Mouse (Mus musculus) G1E (cell line): ENCODE measurements around the gene Kank4. TPM values are rescaled to one million over a fixed set of nuclear protein-coding genes. Genes with fewer than 3 reads are reported as not detected.

Source experiments
- ATAC-seq: 2 replicates; pipeline ENCODE4 v1.8.0; 2016; ENCODE audit warnings: mild to moderate bottlenecking; ENCODE audit not compliant: insufficient number of reproducible peaks, poor library complexity, low FRiP score, severe bottlenecking; ENCODE audit errors: extremely low read depth
- DNase-seq: peaks from one replicate; pipeline ENCODE4 v3.0.0; 2012; ENCODE audit warnings: low spot score
- H3K27me3 ChIP-seq: 2 replicates; pipeline ENCODE4 v1.6.1; 2012; ENCODE audit warnings: mild to moderate bottlenecking, low read length, inconsistent platforms; ENCODE audit not compliant: insufficient read depth
- H3K36me3 ChIP-seq: replicated peaks from 2 replicates; pipeline ENCODE3; 2012; ENCODE audit warnings: mild to moderate bottlenecking, inconsistent platforms
- H3K4me1 ChIP-seq: 2 replicates; pipeline ENCODE4 v1.6.1; 2012; ENCODE audit warnings: low read depth, low read length, inconsistent platforms, mixed read lengths; ENCODE audit not compliant: insufficient read depth
- H3K4me3 ChIP-seq: 2 replicates; pipeline ENCODE4 v1.5.1; 2012; ENCODE audit warnings: low read depth, mild to moderate bottlenecking, inconsistent platforms, low read length, moderate library complexity, mixed read lengths
- H3K9me3 ChIP-seq: replicated peaks from 2 replicates; pipeline ENCODE4 v1.6.1; 2012; ENCODE audit warnings: inconsistent platforms
- CTCF ChIP-seq: IDR thresholded peaks from 2 replicates; pipeline ENCODE4 v1.5.1; 2012; ENCODE audit warnings: low read depth, low read length, inconsistent platforms, mixed read lengths
- GATA1 ChIP-seq: IDR thresholded peaks from 2 replicates; pipeline ENCODE4 v1.6.1; 2012; ENCODE audit warnings: borderline replicate concordance, low read length, inconsistent platforms, mixed read lengths
- GATA2 ChIP-seq: IDR thresholded peaks from 2 replicates; pipeline ENCODE4 v1.6.1; 2012; ENCODE audit warnings: low read depth, low read length, inconsistent platforms, borderline replicate concordance
- POLR2AphosphoS5 ChIP-seq: IDR thresholded peaks from 2 replicates; pipeline ENCODE4 v1.6.1; 2012; ENCODE audit warnings: low read depth, low read length, inconsistent platforms; ENCODE audit not compliant: insufficient replicate concordance
- TAL1 ChIP-seq: conservative IDR thresholded peaks from 2 replicates; pipeline ENCODE4 v1.6.1; 2012; ENCODE audit warnings: low read depth, low read length, inconsistent platforms, mixed read lengths
- polyA plus RNA-seq: library from polyadenylated mRNA; stranded (reverse); fragments of >175 nt; gene quantifications from 2 replicates; pipeline ENCODE4 v1.2.3, GENCODE M21; 2012
- total RNA-seq, 2 experiments: library from RNA; stranded (forward) in 1 of 2; stranded (reverse) in 1 of 2; fragments of 200-1000 nt in 1 of 2; fragments of >200 nt in 1 of 2; fragmentation: Nextera tagmentation in 1 of 2; gene quantifications; 2 replicates each; pipeline ENCODE4 v1.2.3; 2014 to 2017

The Kank4 gene
- total and polyA plus RNA-seq, 3 experiments: 0.33 TPM; not detected in 2

DNA sequence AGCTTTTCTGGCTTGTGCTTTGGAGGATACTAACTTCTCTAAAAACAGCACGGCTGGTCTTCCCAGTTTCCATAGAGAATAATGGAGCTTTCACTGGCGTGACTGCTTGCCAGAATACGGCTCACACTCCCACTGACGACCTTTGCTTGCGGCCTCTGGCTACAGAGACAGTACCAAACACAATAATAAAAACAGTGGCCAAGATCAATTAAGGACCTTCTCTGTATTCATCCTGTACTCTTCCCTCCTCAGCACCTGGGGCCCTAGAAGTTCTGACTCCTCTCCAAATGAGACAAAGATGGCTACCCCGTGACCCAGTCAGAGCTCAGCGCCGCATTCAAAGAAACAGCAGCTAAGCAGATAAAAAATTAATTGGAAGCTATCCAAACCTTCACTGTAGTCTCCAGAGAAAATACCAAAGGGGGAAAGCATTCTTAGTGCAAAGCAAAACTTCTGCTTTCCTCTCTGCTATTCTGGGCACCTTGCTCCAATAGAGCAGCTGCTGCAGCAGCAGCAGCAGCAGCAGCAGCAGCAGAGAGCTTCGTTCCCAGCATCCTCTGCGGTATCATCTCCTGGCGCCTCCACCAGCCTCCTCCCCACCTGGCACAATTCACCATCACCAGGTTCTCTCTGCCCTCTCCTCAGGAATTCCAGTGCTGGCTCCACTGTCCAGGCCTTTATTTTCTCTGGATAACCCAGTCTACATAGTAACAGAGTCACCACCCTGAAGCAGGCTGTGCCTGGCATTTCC is 20.6 kb downstream of the Kank4 start:
- Histone ChIP-seq H3K9me3 (peaks cover 71% of the 10 kb centered on the region), H3K27me3 (no peaks in the 10 kb centered on the region), H3K36me3 (no peaks in the 10 kb centered on the region), H3K4me3 (no peak overlapping the region), H3K4me1 (no peaks in the 10 kb centered on the region)
- ATAC-seq: no peak
- no peak for TF ChIP-seq GATA2
- TF ChIP-seq GATA1: no peak
- no peak for TF ChIP-seq TAL1
- TF ChIP-seq CTCF: no peak
- no peak for TF ChIP-seq POLR2AphosphoS5
- no peak for DNase-seq

DNA sequence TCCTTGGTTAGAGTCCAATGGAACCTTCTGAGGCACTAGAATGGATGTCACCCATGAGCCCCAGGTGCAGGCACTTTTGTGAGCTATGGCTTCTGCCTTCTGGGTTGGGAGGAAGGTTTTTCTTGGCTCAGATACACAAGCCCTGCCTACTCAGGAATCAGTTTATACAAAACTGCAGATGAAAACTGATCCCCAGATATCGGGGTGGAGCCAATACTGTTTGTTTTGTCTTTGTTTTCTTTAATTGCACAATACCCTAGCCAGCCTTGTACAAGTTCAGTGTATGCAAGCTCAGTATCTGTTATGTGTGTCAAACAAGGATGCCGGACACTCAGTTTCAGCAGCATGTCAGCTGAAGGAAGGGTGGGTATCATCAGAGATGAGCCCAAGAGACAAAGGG is 22.1 kb downstream of the Kank4 start:
- ATAC-seq: no peak
- H3K9me3 ChIP-seq: peaks cover 68% of the 10 kb centered on the region
- DNase-seq: no peak
- TF ChIP-seq TAL1: no peak
- TF ChIP-seq POLR2AphosphoS5: no peak
- H3K4me1 ChIP-seq: no peaks in the 10 kb centered on the region
- no peak overlapping the region for H3K4me3 ChIP-seq
- H3K27me3 ChIP-seq: no peaks in the 10 kb centered on the region
- H3K36me3 ChIP-seq: no peaks in the 10 kb centered on the region

DNA sequence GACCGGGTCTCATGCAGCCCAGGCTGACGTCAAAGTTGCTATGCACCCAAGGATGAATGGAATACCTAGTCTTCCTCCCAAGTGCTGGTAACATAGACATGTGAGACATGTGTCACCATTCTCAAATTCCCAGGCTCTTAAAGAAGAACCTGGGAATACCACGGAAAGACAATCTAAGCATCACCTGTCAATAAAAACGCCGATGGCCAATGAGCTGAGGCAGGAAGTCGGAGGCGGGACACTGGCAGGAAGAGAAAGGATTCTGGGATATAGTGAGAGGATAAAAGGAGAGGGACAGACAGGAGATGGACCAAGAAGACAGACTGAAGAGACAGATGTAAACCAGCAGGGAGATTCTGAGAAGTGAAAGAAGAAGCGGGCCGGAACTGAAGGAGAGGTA is 23.9 kb downstream of the Kank4 start:
- Histone ChIP-seq H3K4me1 (no peaks in the 10 kb centered on the region), H3K9me3 (peaks cover 73% of the 10 kb centered on the region)
- no peak for ATAC-seq

DNA sequence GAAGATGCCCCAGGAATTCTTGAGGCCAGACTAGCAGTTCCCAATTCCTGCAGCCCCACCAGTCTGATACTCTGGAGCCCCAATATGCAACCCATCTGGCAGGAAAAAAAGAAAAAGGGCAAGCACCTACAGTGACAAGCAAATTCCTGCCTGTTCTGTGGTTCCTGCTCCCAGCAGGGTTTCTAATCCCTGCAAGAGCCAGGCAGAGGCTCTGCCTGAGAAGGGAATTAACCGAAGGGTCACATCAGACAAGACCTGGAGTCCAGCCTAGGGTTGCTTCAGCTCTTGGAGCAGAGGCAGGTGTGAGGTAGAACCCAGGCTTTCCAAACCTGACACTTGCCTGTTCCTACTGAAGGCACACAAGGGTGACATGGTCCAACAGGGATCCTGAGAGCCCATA is 26.6 kb downstream of the Kank4 start:
- H3K9me3 ChIP-seq: peaks cover 77% of the 10 kb centered on the region

More for the DNA sequence above, 23.9 kb downstream of the Kank4 start:
- no peak for DNase-seq
- H3K27me3 ChIP-seq: no peaks in the 10 kb centered on the region
- H3K36me3 ChIP-seq: no peaks in the 10 kb centered on the region
- TF ChIP-seq GATA2: no peak
- TF ChIP-seq GATA1: no peak
- TF ChIP-seq TAL1: no peak
- no peak for TF ChIP-seq CTCF
- no peak for TF ChIP-seq POLR2AphosphoS5
- no peak overlapping the region for H3K4me3 ChIP-seq

DNA sequence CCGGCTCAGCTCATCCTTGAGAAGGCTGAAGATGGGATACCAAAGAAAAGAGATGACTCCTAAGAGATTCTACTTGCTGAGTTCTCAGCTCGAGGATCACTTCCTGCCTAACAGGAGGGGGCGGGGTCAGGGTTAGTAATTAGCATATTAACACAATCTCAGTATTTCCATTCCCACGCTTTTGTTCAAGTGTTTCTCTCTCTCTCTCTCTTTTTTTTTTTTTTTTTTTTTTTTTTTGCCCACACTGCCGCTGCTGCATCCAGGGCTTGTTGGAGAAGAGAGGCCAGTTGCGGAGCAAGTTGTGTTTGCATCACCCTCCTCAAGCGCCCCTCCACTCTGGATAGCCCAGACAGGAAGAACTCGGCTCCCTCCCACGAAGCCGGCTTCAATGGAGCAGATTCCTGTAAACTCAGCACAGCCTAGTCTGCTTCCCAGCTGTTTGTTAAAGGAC is 27.5 kb downstream of the Kank4 start:
- Histone ChIP-seq H3K9me3 (peaks cover 77% of the 10 kb centered on the region), H3K4me1 (no peaks in the 10 kb centered on the region), H3K27me3 (no peaks in the 10 kb centered on the region), H3K4me3 (no peak overlapping the region), H3K36me3 (no peaks in the 10 kb centered on the region)
- no peak for DNase-seq
- no peak for ATAC-seq
- TF ChIP-seq TAL1: no peak

More for the DNA sequence above, 26.6 kb downstream of the Kank4 start:
- no peaks in the 10 kb centered on the region for H3K27me3 ChIP-seq
- H3K4me3 ChIP-seq: no peak overlapping the region
- no peaks in the 10 kb centered on the region for H3K4me1 ChIP-seq
- TF ChIP-seq TAL1: no peak
- TF ChIP-seq GATA1: no peak
- no peak for TF ChIP-seq CTCF
- no peak for TF ChIP-seq POLR2AphosphoS5
- TF ChIP-seq GATA2: no peak
- DNase-seq: no peak
- ATAC-seq: no peak
- no peaks in the 10 kb centered on the region for H3K36me3 ChIP-seq

DNA sequence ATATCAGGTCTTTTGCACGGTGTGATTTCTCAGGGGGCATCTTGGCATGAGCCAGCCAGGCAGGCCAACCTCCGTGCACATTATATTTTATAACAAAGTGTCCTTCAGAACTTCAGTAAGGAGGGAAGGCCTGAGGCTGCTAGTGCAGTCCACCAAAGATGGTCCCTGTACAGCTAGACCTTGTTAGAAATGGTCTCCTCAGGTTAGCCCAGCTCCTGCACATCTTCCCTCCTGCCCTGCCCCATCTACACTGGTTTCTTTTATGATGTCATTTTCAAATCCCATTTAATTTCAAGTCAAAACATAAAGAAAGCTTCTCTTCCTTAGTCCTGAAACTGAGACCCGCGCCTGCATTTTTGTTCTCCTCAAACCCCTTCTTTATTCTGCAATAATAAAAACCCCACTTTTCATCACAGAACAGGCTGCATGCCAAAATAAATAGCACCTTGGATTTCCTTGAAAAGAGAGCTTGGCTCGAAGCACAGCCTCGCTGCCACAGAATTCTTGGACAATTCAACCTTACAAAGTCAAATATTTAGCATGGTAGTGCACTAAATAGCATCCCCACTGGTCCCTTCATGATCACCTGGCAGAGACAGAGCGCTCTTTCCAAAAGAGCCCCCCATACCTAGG is 28.1 kb downstream of the Kank4 start:
- H3K9me3 ChIP-seq: peaks cover 77% of the 10 kb centered on the region
- DNase-seq: no peak

More for the DNA sequence above, 28.1 kb downstream of the Kank4 start:
- no peaks in the 10 kb centered on the region for H3K36me3 ChIP-seq
- no peak for TF ChIP-seq GATA1
- no peak for TF ChIP-seq POLR2AphosphoS5
- no peak for TF ChIP-seq CTCF
- no peak for TF ChIP-seq GATA2
- no peak for TF ChIP-seq TAL1
- no peak overlapping the region for H3K4me3 ChIP-seq
- H3K4me1 ChIP-seq: no peaks in the 10 kb centered on the region
- H3K27me3 ChIP-seq: no peaks in the 10 kb centered on the region
- ATAC-seq: no peak
